Mouse (Mus musculus) c-Kit-positive CD71-positive TER-119-positive erythroid progenitor cells, embryonic 14.5 days (primary cell): Measurements from ENCODE around the gene B4galt4.
"Not testable (repeated sequence)": the region's sequence is repeated elsewhere in the genome, so short reads cannot be mapped to it uniquely, and the experiment has no call there.

Source experiments
- DNase-seq: peaks from one replicate; pipeline ENCODE4 v3.0.0-alpha.2; 2013; ENCODE audit warnings: low spot score

The B4galt4 gene

GRCm38 (mm10) chr16:38742113-38742658 lies at the start of gene B4galt4:
B4galt4 (plus strand) TSS chr16:38742264.
- no peak for DNase-seq

DNA sequence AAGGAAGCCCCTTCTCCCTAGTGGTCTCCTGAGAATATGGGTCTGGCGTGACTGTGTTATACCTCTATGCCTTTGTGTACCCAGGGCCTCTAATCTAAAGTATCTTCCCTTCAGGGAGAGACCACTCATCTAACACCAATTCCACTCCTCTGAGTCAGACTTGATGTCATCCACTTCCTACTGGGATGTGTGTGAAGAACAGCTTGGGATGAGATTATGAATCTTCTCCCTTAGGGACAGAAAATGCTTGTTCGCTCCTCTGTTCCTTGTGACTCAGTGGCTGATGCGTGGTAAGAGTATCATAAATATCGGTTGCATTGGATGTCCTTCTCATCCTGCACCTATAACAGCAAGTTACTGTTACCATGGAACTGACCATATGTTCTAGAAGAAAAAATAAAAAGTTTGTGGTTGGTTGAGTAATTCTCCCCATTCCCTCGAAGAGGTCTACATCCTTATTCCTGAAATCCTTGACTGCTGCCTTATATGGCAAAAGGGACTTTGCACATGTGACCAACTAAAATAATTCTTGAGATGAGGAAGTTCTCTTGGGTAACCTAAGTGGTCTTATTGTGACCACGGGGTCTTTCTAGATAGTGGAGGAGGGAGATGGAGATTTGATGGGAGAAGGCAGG lies 47.0 kb upstream of the B4galt4 start:
- DNase-seq, result no peak

DNA sequence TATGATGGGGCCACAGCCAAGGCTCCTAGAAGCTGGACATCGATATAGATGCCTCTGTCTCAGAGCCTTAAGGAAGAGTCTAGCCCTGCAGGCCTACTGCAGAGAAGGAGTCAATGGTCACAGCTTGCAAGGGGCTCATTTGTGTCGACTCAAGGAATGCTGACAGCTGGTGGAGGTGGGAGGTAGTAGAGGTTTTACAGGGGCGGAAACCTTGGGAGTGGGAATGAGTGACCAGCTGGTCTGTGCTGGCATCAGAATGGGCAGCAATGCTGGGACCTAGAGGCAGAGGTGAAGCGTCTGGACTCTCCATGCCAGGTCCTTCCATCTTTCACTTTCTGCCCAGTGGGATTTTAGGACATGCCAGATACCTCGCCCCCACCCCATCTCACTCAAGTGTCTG lies 46.5 kb upstream of the B4galt4 start:
- no peak for DNase-seq

- no peak for DNase-seq
Measured at GRCm38 (mm10) chr16:38697611-38698010, 44.5 kb upstream of the B4galt4 start.

GRCm38 (mm10) chr16:38700392-38701162 lies 41.5 kb upstream of the B4galt4 start:
- no peak for DNase-seq

DNA sequence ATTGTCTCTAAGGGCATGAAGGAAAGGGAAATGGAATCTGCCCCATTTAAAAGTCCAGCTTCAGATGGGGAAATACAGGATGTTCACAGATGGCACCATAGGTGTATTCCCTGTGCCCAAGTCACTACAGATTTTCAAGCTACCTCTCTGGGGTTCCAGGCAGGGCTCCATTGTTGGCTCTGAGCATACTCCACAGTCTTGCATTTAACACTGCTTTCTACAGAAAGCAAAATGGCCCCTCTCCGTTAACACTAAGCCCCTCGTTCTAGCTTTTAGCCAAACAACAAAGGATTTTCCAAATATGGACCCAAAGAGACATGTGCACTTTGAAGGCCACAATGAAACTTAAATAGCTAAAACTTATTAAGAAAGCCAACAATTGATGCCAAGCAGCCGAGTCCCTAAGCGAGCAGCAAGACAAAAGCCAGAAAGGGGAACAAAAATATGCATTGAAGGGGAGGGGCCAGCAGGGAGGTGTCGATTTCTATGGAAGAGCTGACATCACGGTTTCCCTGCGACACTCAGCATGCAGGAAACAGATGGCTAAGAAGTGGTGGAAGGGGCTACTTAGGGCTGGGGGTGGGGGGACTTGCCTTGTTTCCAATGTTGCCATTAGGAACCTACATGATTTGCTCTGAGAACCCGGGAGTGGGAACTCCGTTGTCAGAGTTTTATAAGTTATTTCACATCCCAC lies 40.4 kb upstream of the B4galt4 start:
- DNase-seq, result no peak

GRCm38 (mm10) chr16:38702316-38702715 lies 39.7 kb upstream of the B4galt4 start:
- DNase-seq, result no peak

DNA sequence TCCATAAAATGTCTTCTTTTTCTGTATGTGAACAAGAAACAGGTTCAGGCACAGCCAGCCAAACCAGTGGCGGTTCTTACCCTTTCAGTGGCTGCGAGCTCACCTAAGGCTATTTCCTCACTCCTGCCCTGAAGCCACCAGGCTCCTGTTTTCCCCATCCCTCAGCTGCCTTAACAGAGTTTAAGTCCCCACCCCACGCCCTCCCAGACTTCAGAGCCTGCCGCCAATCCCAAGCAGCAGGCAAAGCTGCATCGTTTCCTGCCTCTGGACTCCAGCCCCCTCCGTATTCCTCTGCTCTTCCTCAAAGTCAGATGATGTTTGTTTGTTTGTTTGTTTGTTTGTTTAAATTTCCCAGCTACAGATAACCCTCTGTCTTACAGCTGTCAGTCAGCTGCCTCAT lies 38.6 kb upstream of the B4galt4 start:
- no peak for DNase-seq

DNA sequence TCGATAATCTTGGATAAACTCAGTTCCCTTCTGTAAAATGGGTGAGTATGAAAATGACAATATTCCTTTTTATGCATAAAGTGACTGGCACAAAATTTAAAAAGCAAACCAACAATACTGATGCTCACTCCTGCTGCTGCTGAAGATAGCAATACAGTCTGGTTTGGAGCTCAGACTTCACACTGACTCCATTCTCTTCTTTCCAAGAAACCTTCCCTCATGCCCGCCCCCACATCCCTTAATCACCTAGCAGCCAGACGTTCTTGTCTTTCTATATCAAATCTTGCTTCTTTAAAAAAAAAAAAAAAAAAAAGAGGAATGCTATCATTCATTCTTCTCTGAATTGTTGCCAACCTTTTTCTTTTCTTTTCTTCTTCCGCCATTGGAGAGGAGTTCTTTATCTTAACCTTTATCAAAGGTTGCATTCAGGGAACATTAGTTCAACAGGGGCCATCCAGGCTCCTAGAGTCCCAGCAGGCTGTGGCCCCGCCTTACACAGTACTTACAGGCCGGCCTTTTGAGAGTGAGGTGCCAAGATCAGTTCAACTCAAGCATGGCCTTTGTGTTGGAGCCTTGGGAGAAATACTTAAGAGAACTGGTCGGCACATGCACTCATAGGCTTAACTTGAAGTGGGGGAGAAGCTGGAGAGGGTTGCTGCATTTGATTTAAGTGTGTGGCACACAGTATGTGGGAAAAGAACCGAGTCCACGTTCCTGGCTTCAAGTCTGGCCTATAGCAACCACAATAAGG lies 36.4 kb upstream of the B4galt4 start:
- no peak for DNase-seq

- no peak for DNase-seq
Measured at GRCm38 (mm10) chr16:38706782-38707181, 35.3 kb upstream of the B4galt4 start.

GRCm38 (mm10) chr16:38708962-38709520 lies 33.0 kb upstream of the B4galt4 start:
- DNase-seq, result no peak

DNA sequence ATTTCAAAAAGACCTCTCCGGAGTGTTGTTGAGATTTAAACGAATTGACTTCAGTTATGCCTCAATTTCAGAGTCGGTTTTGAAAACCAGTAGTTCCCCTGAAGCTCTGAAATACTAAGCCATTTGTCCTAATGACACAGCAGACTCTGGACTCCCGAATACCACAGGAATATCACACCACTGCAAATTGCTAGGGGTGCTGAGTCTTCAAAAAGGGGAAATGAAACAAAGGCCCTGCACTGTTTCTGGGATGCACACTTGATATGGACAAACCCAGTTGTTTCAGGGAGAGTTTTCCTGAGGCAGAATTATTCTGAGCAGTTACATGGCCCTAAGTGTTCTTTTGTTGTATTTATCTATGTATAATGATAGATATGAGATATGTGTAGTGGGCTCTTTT lies 30.8 kb upstream of the B4galt4 start:
- no peak for DNase-seq

- DNase-seq, result no peak
Measured at GRCm38 (mm10) chr16:38712105-38712504, 30.0 kb upstream of the B4galt4 start.

DNA sequence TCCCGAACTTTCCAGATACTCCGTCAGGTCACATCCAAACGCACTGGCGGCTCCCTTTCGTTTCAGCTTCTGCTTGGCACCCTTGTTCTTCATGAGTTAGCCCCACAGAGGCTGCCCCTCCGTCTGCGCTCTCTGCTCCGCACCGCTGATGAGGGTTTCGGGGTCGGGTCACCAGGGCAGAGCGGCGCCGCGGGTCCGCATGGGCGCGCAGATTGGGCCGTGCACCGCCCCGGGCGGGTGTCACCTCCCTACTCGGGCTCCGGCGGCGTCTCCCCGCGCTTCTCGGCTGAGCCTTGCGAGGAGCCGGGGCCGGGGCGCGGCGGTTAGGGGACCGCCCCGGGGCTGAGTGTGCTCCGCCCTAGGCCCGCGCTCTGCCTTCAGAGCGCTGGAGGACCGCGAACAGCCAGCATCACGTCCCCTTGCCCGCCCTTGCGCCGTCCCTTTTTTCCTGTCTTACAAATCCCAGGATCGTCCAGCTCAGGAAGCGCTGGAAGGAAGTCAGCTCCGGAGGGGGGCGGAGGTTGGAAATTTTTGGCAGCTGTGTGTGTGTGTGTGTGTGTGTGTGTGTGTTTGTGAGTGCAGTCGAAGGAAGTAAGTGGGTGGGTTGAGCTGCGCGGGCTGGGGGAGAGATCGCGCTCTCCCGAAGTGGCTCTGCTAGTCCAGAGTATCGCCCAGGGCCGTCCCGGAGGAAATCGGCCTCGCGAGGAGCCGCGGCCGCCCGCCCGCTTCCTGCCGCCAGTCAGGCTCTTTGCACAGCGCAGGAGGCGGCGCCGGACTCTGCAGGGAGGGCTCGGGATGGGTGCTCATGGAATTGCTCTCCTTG lies 29.3 kb upstream of the B4galt4 start, which contains the start of gene Arhgap31:
TSS of gene Arhgap31 (minus strand) at position 694 of the 823 bp plus-strand sequence.
- no peak for DNase-seq

DNA sequence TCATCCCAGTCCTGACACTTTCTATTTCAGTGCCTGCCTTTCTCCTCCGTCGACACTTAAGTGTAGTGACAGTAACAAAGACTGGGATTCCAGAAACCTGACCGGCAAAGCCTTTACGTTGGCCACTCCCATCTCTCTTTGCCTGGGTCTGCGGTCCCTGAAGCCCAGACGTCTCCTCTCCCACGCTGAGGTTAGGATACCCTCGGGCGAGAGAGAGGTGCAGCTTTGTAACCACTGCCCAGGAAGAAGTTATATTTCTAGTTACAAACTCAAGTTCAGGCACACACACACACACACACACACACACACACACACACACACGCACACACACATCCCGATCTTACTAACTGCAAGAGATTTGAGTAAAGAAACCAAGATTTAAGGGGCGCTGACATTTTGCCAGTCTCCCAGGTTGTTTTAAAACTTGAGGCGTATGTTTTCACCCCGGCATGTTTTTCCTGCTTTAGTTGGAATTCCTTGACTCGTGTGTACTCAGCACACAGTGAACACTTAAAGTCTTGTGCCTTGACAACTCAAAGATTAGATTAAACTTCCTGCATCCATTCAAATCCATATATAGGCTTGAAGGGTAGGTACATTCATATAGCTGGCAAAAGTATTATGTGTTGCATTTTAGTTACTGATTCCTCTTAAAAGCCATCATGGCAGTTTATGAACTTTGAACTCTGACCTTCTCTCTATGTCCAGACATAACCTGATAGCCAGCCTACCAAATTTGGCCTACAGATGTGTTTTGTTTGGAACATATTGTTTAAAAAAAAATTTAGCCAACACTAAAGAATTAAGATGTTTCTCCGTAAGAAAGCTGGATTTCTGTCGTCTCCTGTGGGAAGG lies 28.4 kb upstream of the B4galt4 start:
- DNase-seq, result no peak

- not testable (repeated sequence) for DNase-seq
Measured at GRCm38 (mm10) chr16:38714259-38714526, 27.9 kb upstream of the B4galt4 start.

DNA sequence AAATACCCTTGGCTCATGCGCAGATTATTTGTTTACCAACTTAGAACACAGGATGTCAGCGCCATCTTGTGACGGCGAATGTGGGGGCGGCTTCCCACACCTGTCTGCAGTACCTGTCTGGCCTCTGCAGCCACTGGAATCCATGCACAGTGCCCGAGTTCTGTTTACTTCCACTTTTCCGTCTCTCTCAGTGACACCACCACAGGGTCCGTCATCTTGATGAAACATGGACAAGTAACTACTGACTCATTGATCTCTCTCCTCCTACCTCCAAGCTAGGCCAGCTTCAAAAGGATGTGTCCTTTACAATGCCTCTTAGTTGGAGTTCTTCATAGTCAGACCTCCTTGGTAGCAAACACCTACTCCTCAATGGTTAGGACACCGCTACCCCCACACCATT lies 20.7 kb upstream of the B4galt4 start:
- no peak for DNase-seq

DNA sequence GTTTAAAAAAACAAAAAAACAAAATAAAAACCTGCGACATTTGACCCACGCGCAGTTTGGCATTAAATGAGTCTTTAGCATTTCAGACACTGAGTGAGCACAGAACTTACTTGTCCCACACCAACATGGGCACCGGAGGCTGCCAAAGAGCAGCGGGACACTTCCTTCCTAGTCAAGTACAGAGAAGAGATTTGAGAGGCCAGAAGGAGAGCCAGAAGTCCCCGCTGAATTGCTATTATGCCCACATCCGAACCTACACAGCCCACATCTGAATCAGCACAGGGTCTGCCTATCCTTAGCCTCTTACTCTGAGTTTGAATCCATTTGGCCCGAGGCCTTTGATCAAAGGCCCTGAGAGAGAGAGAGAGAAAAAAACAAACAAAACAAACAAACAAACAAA lies 17.8 kb upstream of the B4galt4 start:
- no peak for DNase-seq

- DNase-seq, result no peak
Measured at GRCm38 (mm10) chr16:38724974-38725373, 17.1 kb upstream of the B4galt4 start.

- no peak for DNase-seq
Measured at GRCm38 (mm10) chr16:38728576-38729132, 13.4 kb upstream of the B4galt4 start.
